Mouse (Mus musculus) midbrain, postnatal 0 days (tissue): ENCODE data around the gene Ccnb2. TPM values are rescaled to one million over a fixed set of nuclear protein-coding genes. Genes with fewer than 3 reads are reported as not detected.
A peak's percentile ranks its signal among the peaks of the same experiment; 100 is the strongest.

Source experiments
- ATAC-seq: fragments of 200-750 bp; cut with Nextera tagmentation; 2 replicates; pipeline ENCODE4 v1.8.0; 2017; ENCODE audit warnings: moderate number of reproducible peaks, mild to moderate bottlenecking, moderate TSS enrichment, moderate library complexity; ENCODE audit not compliant: low FRiP score
- DNase-seq: peaks from one replicate; pipeline ENCODE4 v3.0.0-alpha.2; 2015; ENCODE audit warnings: low spot score
- H3K27ac ChIP-seq: fragments of 300-500 bp; sonication (generic); 2 replicates; pipeline ENCODE4 v1.5.1; 2014; ENCODE audit warnings: low read depth, mild to moderate bottlenecking, low read length, mixed read lengths
- H3K27me3 ChIP-seq: fragments of 300-500 bp; sonication (generic); 2 replicates; pipeline ENCODE4 v1.6.1; 2014; ENCODE audit warnings: low read length, control low read depth, mixed read lengths; ENCODE audit not compliant: insufficient read depth
- H3K36me3 ChIP-seq: fragments of 300-500 bp; sonication (generic); 2 replicates; pipeline ENCODE4 v1.6.1; 2014; ENCODE audit warnings: low read length, control low read depth, mixed read lengths; ENCODE audit not compliant: insufficient read depth
- H3K4me1 ChIP-seq: fragments of 300-500 bp; sonication (generic); 2 replicates; pipeline ENCODE4 v1.6.1; 2014; ENCODE audit warnings: mild to moderate bottlenecking, control low read depth, antibody characterized with exemption, low read length, mixed read lengths; ENCODE audit not compliant: insufficient read depth
- H3K4me2 ChIP-seq: fragments of 300-500 bp; sonication (generic); 2 replicates; pipeline ENCODE4 v1.6.1; 2014; ENCODE audit warnings: low read depth, mild to moderate bottlenecking, low read length, mixed read lengths; ENCODE audit not compliant: poor library complexity, severe bottlenecking
- H3K4me3 ChIP-seq: fragments of 300-500 bp; sonication (generic); 2 replicates; pipeline ENCODE4 v1.5.1; 2014; ENCODE audit warnings: low read depth, mild to moderate bottlenecking, low read length, moderate library complexity
- H3K9ac ChIP-seq: fragments of 300-500 bp; sonication (generic); replicated peaks from 2 replicates; pipeline ENCODE4 v1.6.1; 2014; ENCODE audit warnings: mild to moderate bottlenecking, low read length, moderate library complexity, mixed read lengths; ENCODE audit not compliant: poor library complexity, severe bottlenecking
- H3K9me3 ChIP-seq: fragments of 300-500 bp; sonication (generic); 2 replicates; pipeline ENCODE4 v1.6.1; 2016; ENCODE audit warnings: low read length, control low read depth
- CTCF ChIP-seq: IDR thresholded peaks from 2 replicates; pipeline ENCODE4 v1.5.1; 2016; ENCODE audit warnings: antibody characterized with exemption, mild to moderate bottlenecking
- WGBS: fragments of 180-500 bp; shearing (Covaris S2); extraction: QIAGEN DNeasy Blood & Tissue Kit; methylation state at CpG from one replicate; pipeline ENCODE4 v1.1.7; 2014; 5-methylcytosine and 5-hydroxymethylcytosine counted together
- microRNA-seq: library from miRNA; unstranded; fragments of <30 nt; microRNA quantifications from one replicate; pipeline ENCODE4, GENCODE M21; 2016; ENCODE audit warnings: borderline number of aligned reads
- polyA plus RNA-seq: library from polyadenylated mRNA; unstranded; fragments of >200 nt; fragmentation: Nextera tagmentation; extraction: Ambion mirVana; gene quantifications from 2 replicates; pipeline ENCODE4 v1.2.1, GENCODE M21; 2015
- total RNA-seq: library from RNA; depleted of rRNA; stranded (reverse); fragments of >200 nt; gene quantifications from 2 replicates; pipeline ENCODE4 v1.2.3, GENCODE M21; 2014; rRNA removed

Ccnb2 gene
- total and polyA plus RNA-seq, 2 experiments from 2014 or later = 8.6 to 10.9 TPM

GRCm38 (mm10) chr9:70359402-70360131 is 61.8 kb downstream of the Ccnb2 start:
- Histone ChIP-seq H3K9ac (no peak overlapping the region), H3K27ac (no peak overlapping the region), H3K36me3 (no peaks in the 10 kb centered on the region), H3K4me2 (no peak overlapping the region), H3K4me1 (no peaks in the 10 kb centered on the region), H3K27me3 (no peaks in the 10 kb centered on the region), H3K4me3 (no peak overlapping the region), H3K9me3 (no peaks in the 10 kb centered on the region)
- no peak for ATAC-seq
- WGBS = 94% methylated on average over 2 of the region's 2 CpGs
- TF ChIP-seq CTCF = no peak
- DNase-seq = no peak

Small RNAs within 50 kb of the gene (microRNA-seq; reads per million reads assigned to microRNA genes)
- gene Mir5626 = 5.0 reads per million, percentile 11 among the genes with 10 or more reads in this experiment

Other genes with a start within 250 kb of the Ccnb2 start
- gene Myo1e, start 214.2 kb downstream of the Ccnb2 start, total RNA-seq = 5.9 and 7.8 TPM in 2 replicates
- 3.0 TPM in 2 replicates for gene Myo1e, start 214.2 kb downstream of the Ccnb2 start, polyA plus RNA-seq
- gene Rnf111, start 82.2 kb upstream of the Ccnb2 start, total RNA-seq = 38.3 and 39.6 TPM in 2 replicates
- gene Rnf111, start 82.2 kb upstream of the Ccnb2 start, polyA plus RNA-seq = 16.7 and 17.1 TPM in 2 replicates
- gene Sltm, start 121.2 kb upstream of the Ccnb2 start, total RNA-seq = 26.3 and 34.5 TPM in 2 replicates
- gene Sltm, start 121.2 kb upstream of the Ccnb2 start, polyA plus RNA-seq = 36.9 and 47.6 TPM in 2 replicates
- gene Gm10642, start 234.7 kb upstream of the Ccnb2 start, total RNA-seq = 0.47 and 1.4 TPM in 2 replicates
- gene Gm10642, start 234.7 kb upstream of the Ccnb2 start, polyA plus RNA-seq = 1.3 and 1.4 TPM in 2 replicates
- gene Mindy2, start 235.6 kb upstream of the Ccnb2 start, total RNA-seq = 44.1 and 51.6 TPM in 2 replicates
- 17.5 and 19.9 TPM in 2 replicates for gene Mindy2, start 235.6 kb upstream of the Ccnb2 start, polyA plus RNA-seq